Mouse (Mus musculus) gastrocnemius, postnatal 4 days (tissue): ENCODE data around the gene Skap1. TPM values are rescaled to one million over a fixed set of nuclear protein-coding genes. Genes with fewer than 3 reads are reported as not detected.

Source experiments
- DNase-seq, 2 experiments: peaks; one replicate each; pipeline ENCODE4 v3.0.0; 2021 to 2022; ENCODE audit warnings: low spot score in 2 of 2, mixed read lengths in 2 of 2
- total RNA-seq, 2 experiments: library from RNA; stranded (reverse); gene quantifications; 2 replicates each; pipeline ENCODE4 v1.2.3; 2021

Gene Skap1
- total RNA-seq, 2 experiments from 2014 or later, result 0.39 TPM; not detected in 1

GRCm38 (mm10) chr11:96550960-96551703, 86.7 kb downstream of the Skap1 start:
- no peak for DNase-seq

- no peak for DNase-seq
Measured at GRCm38 (mm10) chr11:96553091-96553490, 88.7 kb downstream of the Skap1 start.

- no peak for DNase-seq
Measured at GRCm38 (mm10) chr11:96560229-96560628, 95.8 kb downstream of the Skap1 start.

- DNase-seq, result no peak
Measured at GRCm38 (mm10) chr11:96564088-96564487, 99.7 kb downstream of the Skap1 start.

DNA sequence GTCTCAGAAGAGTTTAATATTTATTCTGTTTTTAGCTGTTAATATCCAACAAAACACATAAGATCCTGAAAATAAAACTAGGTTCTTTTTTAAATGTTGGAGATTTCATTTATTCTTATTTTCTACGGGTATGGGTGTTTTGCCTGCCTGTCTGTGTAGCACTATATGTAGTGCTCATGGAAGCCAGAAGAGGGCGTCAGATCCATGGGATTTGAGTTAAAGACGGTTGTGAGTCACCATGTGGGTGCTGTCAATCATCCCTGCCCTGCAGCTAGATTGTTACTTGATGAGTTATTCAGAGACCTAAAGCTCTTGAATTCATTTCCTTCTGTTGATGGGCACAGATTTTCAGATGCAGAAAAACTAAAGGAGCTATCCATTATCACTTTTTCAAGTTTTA, 108.1 kb downstream of the Skap1 start:
- DNase-seq, result no peak

GRCm38 (mm10) chr11:96576491-96577427, 112.4 kb downstream of the Skap1 start:
- no peak for DNase-seq

GRCm38 (mm10) chr11:96578551-96579283, 114.3 kb downstream of the Skap1 start:
- DNase-seq, result no peak

DNA sequence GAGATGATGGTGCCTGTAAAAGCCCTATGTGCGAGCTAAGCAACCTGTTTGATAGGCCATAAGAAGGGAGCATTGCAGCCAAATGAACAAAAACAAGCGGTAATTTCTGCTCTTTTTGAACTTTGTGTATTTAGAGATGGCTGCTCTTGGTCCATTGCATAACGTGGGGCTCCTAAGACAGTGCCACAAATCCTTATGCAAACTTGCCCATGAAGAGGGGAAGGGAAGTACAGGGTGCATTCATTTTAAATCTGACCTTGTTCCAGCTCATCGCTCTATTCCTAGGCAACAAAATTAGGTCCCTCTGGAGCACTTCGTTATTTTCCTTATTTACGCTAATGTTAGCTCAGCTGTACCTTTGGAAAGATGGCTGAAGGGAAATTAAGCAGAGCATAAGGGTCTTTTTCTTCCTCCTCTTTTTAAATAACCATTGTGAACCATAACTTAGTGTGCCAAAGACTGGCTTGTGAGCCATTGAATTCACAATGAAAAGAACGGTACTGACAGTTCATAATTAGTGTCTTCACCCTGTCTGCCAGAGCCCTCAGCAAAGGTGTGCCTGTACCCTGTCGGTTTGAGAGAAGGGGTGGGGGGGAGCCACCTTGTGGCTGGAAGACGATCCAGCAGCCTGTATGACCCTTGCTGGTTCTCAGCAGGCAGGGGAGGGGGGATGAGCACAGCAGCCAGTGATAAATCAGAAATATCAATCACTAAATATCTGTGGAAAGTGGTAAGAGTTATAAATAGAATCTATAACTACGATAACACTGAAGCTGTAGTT, 117.4 kb downstream of the Skap1 start:
- no peak for DNase-seq

DNA sequence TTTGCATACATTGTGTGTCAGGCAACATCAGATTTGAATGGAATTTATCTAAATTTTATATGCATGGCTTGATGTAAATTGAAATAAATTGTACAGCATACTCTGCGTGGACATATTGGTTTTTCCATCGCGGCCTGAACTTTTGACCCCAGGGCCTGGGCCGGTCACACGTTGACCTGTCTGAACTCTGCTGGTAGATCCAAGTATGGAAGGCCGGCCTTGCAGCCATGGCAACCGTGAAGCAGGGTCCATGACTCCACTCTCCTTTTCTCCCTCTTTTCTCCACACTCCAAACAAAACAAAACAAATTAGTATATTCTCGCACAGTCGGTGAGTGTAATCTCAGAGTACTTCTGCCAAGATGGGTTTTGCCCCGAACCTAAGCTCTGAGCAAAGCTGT, 118.2 kb downstream of the Skap1 start:
- no peak for DNase-seq

GRCm38 (mm10) chr11:96589828-96590227, 125.4 kb downstream of the Skap1 start:
- DNase-seq, result no peak

- DNase-seq, result no peak
Measured at GRCm38 (mm10) chr11:96595890-96596289, 131.5 kb downstream of the Skap1 start.

DNA sequence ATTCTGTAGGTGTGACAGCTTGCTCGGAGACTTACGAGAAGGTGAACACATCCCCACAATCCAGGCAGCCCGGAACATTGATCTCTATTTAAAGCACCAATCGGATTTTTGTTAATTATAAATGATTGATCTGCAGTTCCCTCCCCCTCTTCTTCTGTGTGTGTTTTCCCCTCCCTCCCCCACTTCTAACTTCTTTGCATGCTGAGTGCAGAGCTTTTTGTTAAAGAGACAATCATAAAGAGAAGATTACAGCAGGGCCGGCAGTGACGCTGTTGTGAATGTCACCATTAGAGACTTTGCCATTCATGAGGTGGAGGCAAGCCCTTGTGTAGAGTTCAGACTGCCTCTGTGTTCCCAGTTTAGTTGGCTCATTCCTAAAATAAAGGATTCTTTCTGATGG, 131.9 kb downstream of the Skap1 start:
- DNase-seq, result no peak

DNA sequence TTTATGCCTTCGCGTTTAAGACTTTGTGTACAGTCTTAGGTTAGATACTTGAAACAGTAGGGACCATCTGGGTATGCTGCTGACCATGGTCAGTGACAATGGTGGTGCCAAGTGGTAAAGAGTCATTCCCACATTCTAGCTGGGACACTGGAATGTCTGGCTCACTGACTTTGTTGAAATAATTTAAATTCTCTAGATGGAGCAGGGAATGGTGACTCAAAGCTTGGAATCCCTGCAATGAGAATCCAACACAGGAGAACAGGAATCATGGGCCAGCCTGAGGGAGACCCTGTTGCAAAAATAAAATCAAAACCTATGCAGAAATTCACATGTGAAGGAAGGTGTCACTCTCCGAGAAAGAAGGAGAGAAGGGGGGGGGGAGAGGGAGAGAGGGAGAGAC, 138.4 kb downstream of the Skap1 start:
- no peak for DNase-seq

- DNase-seq, result no peak
Measured at GRCm38 (mm10) chr11:96604306-96604705, 139.9 kb downstream of the Skap1 start.

GRCm38 (mm10) chr11:96604751-96605450, 140.5 kb downstream of the Skap1 start:
- no peak for DNase-seq

DNA sequence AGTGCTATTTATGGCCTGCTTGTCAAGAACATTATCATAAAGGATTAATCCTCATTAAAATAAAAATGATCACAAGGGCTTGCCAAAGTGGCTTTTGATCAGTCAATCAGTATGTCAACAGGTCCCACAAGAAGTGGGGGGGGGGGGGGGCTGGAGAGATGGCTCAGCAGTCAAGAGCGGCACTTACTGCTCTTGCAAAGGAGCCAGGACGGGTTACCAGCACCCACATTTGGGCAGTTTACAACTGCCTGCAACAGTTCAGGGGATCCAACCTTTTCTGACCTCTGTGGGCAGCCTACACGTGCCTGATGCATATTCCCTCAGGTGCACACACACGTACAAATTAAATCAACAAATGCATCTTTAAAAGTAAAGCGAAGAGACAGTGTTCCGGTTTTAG, 141.1 kb downstream of the Skap1 start:
- DNase-seq, result no peak

DNA sequence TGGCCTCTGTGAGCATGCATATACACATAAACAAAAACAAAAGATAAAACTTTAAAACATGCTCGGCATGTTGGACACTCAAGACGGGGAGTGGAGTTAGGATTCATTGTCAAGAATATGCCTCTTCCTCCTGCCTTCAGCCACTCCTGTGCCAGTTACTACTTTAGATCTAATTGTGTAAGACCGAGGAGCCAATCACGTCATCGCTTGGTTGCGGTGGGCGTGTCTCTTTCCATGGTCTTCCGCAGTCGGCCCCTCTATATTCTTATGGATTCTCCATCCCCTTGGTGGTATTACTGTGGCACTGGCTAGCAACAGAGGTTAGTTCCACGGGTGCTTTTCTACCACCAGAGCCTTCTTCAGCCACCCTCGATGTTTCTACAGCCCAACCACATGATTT, 148.2 kb downstream of the Skap1 start:
- DNase-seq, result no peak

DNA sequence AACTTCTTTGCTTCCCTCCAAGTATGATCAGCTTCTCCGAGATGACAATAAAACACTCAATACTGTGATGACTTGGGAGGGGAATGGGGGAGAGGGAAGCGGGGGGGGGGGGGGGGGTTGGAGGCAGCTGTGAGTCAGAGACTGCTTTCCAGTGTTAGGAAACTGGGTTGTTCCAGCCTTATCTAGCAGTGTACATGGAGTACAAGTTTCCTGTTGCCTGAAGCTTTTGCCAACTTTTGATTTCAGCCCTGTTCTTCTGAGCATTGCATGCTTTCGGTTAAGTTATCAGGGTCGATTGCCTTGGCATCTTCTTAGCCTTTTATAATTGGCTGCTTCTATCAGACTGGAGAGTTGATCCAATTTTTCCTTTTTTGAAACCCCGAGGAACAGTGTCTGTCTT, 152.4 kb downstream of the Skap1 start:
- DNase-seq, result no peak

DNA sequence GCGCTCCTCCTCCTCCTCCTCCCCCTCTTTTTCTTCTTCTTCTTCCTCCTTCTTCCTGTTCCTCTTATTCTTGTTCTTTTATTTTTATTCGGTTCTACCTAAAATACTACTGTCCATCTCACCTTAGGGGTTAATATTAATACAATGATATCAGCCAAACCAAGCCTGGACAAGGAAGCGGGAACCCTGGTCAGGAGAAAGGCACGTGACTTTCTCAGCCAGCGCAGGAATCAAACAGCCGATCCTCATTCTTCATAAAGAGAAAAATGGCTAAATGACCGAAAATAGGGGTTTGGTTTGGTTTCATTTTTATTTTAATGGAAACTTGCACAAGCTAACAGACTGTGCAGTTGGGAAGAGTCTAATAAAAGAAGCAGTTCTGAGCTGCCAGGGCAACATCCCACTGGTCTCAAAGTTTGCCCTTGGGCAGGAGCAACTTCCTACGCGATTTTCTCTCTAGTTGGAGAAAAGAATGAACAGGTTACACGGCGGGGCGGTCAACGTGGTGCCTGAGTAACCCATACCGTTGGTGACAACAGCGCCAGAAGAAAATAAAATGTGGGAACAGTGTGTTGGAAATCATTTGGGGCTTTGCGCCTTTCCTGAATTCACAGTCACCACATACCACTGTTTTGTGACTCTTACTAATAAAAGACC, 154.5 kb downstream of the Skap1 start:
- no peak for DNase-seq

- no peak for DNase-seq
Measured at GRCm38 (mm10) chr11:96619576-96619975, 155.2 kb downstream of the Skap1 start.
